Mouse (Mus musculus) MEL (cell line): Measurements from ENCODE around the gene Wfdc12. TPM values are rescaled to one million over a fixed set of nuclear protein-coding genes. Genes with fewer than 3 reads are reported as not detected.
"Not testable (repeated sequence)": the region's sequence is repeated elsewhere in the genome, so short reads cannot be mapped to it uniquely, and the experiment has no call there.

Source experiments
- DNase-seq: peaks from one replicate; pipeline ENCODE4 v3.0.0; 2011; ENCODE audit warnings: low read depth, low spot score
- H3K27ac ChIP-seq: 2 replicates; pipeline ENCODE4 v1.5.1; 2012; ENCODE audit warnings: low read depth, mild to moderate bottlenecking, control low read depth, low read length, moderate library complexity; ENCODE audit not compliant: control insufficient read depth
- H3K27me3 ChIP-seq, 2 experiments: fragments of 150-350 bp in 1 of 2; sonication (generic) in 1 of 2; 2 replicates each; pipeline ENCODE4 v1.6.1; 2012; ENCODE audit warnings: low read length in 2 of 2, mild to moderate bottlenecking in 2 of 2, improper control_type of control experiment in 1 of 2, moderate library complexity in 1 of 2; ENCODE audit not compliant: insufficient read depth in 2 of 2, control insufficient read depth in 1 of 2
- H3K36me3 ChIP-seq, 2 experiments: 2 replicates each; pipeline ENCODE4 v1.6.1; 2012 to 2014; ENCODE audit warnings: low read length in 2 of 2, improper control_type of control experiment in 1 of 2, inconsistent platforms in 1 of 2, mild to moderate bottlenecking in 1 of 2; ENCODE audit not compliant: insufficient read depth in 2 of 2, control insufficient read depth in 1 of 2
- H3K4me1 ChIP-seq, 2 experiments: fragments of 150-350 bp in 1 of 2; sonication (generic) in 1 of 2; 2 replicates each; pipeline ENCODE4 v1.6.1; 2012; ENCODE audit warnings: low read length in 2 of 2, improper control_type of control experiment in 1 of 2, mild to moderate bottlenecking in 1 of 2; ENCODE audit not compliant: insufficient read depth in 2 of 2, control insufficient read depth in 1 of 2
- H3K4me3 ChIP-seq, 2 experiments: fragments of 150-350 bp in 1 of 2; sonication (generic) in 1 of 2; 2 replicates each; pipeline ENCODE4 v1.5.1; 2012; ENCODE audit warnings: low read depth in 2 of 2, low read length in 2 of 2, mild to moderate bottlenecking in 2 of 2, moderate library complexity in 2 of 2, control low read depth in 1 of 2, improper control_type of control experiment in 1 of 2; ENCODE audit not compliant: control insufficient read depth in 1 of 2, insufficient read depth in 1 of 2
- H3K79me2 ChIP-seq: 2 replicates; pipeline ENCODE4 v1.6.1; 2012; ENCODE audit warnings: mild to moderate bottlenecking, low read length, moderate library complexity; ENCODE audit not compliant: control insufficient read depth, poor library complexity, insufficient read depth
- H3K9ac ChIP-seq: 2 replicates; pipeline ENCODE4 v1.6.1; 2012; ENCODE audit warnings: low read depth, mild to moderate bottlenecking, control low read depth, low read length, moderate library complexity; ENCODE audit not compliant: control insufficient read depth, poor library complexity, severe bottlenecking
- H3K9me3 ChIP-seq: fragments of 150-350 bp; sonication (generic); replicated peaks from 2 replicates; pipeline ENCODE4 v1.6.1; 2012; ENCODE audit warnings: mild to moderate bottlenecking, low read length, improper control_type of control experiment, moderate library complexity; ENCODE audit not compliant: insufficient read depth
- BHLHE40 ChIP-seq: IDR thresholded peaks from 2 replicates; pipeline ENCODE4 v1.6.1; 2012; ENCODE audit warnings: low read depth, mild to moderate bottlenecking, inconsistent platforms, low read length, improper control_type of control experiment, borderline replicate concordance
- CHD1 ChIP-seq: IDR thresholded peaks from 2 replicates; pipeline ENCODE4 v1.6.1; 2012; ENCODE audit warnings: low read depth, mild to moderate bottlenecking, inconsistent platforms, low read length, improper control_type of control experiment
- CHD2 ChIP-seq: IDR thresholded peaks from 2 replicates; pipeline ENCODE4 v1.6.1; 2011; ENCODE audit warnings: low read length, improper control_type of control experiment
- E2F4 ChIP-seq: IDR thresholded peaks from 2 replicates; pipeline ENCODE4 v1.6.1; 2011; ENCODE audit warnings: low read depth, low read length, improper control_type of control experiment, borderline replicate concordance
- ELF1 ChIP-seq: IDR thresholded peaks from 2 replicates; pipeline ENCODE4 v1.6.1; 2014; ENCODE audit warnings: low read depth, mild to moderate bottlenecking, inconsistent platforms, low read length, improper control_type of control experiment, moderate library complexity
- ETS1 ChIP-seq: IDR thresholded peaks from 2 replicates; pipeline ENCODE4 v1.6.1; 2012; ENCODE audit warnings: low read depth, mild to moderate bottlenecking, inconsistent platforms, low read length, improper control_type of control experiment, moderate library complexity
- MAFK ChIP-seq: IDR thresholded peaks from 2 replicates; pipeline ENCODE4 v1.6.1; 2011; ENCODE audit warnings: low read depth, mild to moderate bottlenecking, low read length, improper control_type of control experiment, borderline replicate concordance
- MAX ChIP-seq: IDR thresholded peaks from 2 replicates; pipeline ENCODE4 v1.6.1; 2011; ENCODE audit warnings: low read length, improper control_type of control experiment
- MEF2A ChIP-seq: IDR thresholded peaks from 2 replicates; pipeline ENCODE4 v1.6.1; 2014; ENCODE audit warnings: low read depth, mild to moderate bottlenecking, inconsistent platforms, low read length, improper control_type of control experiment; ENCODE audit not compliant: poor library complexity, insufficient replicate concordance, severe bottlenecking; ENCODE audit errors: extremely low read depth
- MYB ChIP-seq: IDR thresholded peaks from 2 replicates; pipeline ENCODE4 v1.6.1; 2011; ENCODE audit warnings: mild to moderate bottlenecking, low read depth, low read length, improper control_type of control experiment
- NELFE ChIP-seq: IDR thresholded peaks from 2 replicates; pipeline ENCODE4 v1.6.1; 2011; ENCODE audit warnings: low read depth, low read length, improper control_type of control experiment
- POLR2AphosphoS2 ChIP-seq: IDR thresholded peaks from 2 replicates; pipeline ENCODE4 v1.6.1; 2011; ENCODE audit warnings: low read length, improper control_type of control experiment
- POLR2AphosphoS5 ChIP-seq: IDR thresholded peaks from 2 replicates; pipeline ENCODE4 v1.6.1; 2012; ENCODE audit warnings: low read depth, borderline replicate concordance, mild to moderate bottlenecking, inconsistent platforms, low read length, moderate library complexity, mixed read lengths
- TAL1 ChIP-seq: IDR thresholded peaks from 2 replicates; pipeline ENCODE4 v1.6.1; 2012; ENCODE audit warnings: mild to moderate bottlenecking, inconsistent platforms, low read length, moderate library complexity, mixed read lengths
- UBTF ChIP-seq: IDR thresholded peaks from 2 replicates; pipeline ENCODE4 v1.6.1; 2012; ENCODE audit warnings: low read depth, mild to moderate bottlenecking, inconsistent platforms, low read length, improper control_type of control experiment, moderate library complexity, borderline replicate concordance; ENCODE audit not compliant: insufficient read depth
- USF2 ChIP-seq, 2 experiments: IDR thresholded peaks; 2 replicates each; pipeline ENCODE4 v1.6.1; 2011 to 2012; ENCODE audit warnings: improper control_type of control experiment in 2 of 2, low read length in 2 of 2, borderline replicate concordance in 1 of 2, inconsistent platforms in 1 of 2, low read depth in 1 of 2, mild to moderate bottlenecking in 1 of 2; ENCODE audit not compliant: insufficient read depth in 1 of 2
- ZNF384 ChIP-seq: IDR thresholded peaks from 2 replicates; pipeline ENCODE4 v1.6.1; 2012; ENCODE audit warnings: low read depth, mild to moderate bottlenecking, inconsistent platforms, low read length, improper control_type of control experiment
- polyA plus RNA-seq, 2 experiments: library from polyadenylated mRNA; stranded (reverse) in 1 of 2; unstranded in 1 of 2; fragments of >175 nt in 1 of 2; fragments of >200 nt in 1 of 2; gene quantifications; 2 replicates each; pipeline versions ENCODE4 v1.2.1 to v1.2.4; 2012; ENCODE audit warnings: low replicate concordance in 2 of 2, low read depth in 1 of 2; ENCODE audit not compliant: insufficient read length in 2 of 2, insufficient read depth in 1 of 2, missing spikeins in 1 of 2
- total RNA-seq: library from RNA; depleted of rRNA; stranded (reverse); fragments of 300-350 nt; gene quantifications from 2 replicates; pipeline ENCODE4 v1.2.3, GENCODE M21; 2012

The Wfdc12 gene
- total and polyA plus RNA-seq, 3 experiments: 0.10 TPM; not detected in 2

DNA sequence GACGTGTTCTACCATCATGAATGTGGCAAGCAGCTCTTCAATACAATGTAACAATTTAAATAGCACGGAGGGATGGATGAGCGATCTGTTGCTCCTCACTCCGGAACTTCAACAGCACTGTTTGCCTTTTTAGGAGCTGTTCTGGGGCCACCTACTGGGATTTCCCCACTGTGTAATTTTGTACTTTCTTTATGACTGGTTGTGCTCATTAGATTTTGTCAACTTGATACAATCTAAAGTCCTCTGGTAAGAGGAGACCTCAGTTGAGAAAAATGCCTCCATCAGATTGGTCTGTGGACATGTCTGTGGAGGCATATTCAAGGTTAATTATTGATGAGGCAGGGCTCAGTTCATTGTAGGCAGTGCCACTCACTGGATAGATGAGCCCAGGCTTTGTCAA, 20.5 kb upstream of the Wfdc12 start:
- H3K27ac ChIP-seq: no peak overlapping the region
- H3K27me3 ChIP-seq: peaks cover 15 to 20% of the 10 kb centered on the region in 2 experiments
- TF ChIP-seq MYB: no peak
- no peak for DNase-seq
- no peak overlapping the region for H3K4me3 ChIP-seq
- H3K79me2 ChIP-seq: no peaks in the 10 kb centered on the region
- no peaks in the 10 kb centered on the region for H3K4me1 ChIP-seq
- no peaks in the 10 kb centered on the region for H3K36me3 ChIP-seq
- H3K9ac ChIP-seq: no peak overlapping the region
- H3K9me3 ChIP-seq: no peaks in the 10 kb centered on the region

DNA sequence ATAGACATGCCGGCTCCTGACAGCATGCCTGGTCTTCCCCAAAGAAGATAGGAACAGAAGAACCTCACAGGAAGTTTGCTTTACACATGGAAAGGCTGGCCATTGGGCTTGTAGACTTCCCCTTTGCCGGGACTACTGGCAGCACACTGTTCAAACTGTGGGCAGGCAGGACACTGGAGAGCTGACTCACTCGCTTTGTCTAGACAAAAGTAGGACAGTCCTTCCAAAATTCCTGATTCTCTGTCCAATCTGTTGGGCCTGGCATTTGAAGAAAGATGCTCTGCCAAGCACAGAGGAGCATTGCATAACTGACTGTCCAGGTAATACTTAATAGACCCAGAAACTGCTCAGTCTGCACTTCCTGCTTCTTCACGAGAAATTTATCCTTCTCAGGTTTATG, 16.3 kb upstream of the Wfdc12 start:
- H3K4me3 ChIP-seq: no peak overlapping the region
- H3K36me3 ChIP-seq: no peaks in the 10 kb centered on the region
- no peak overlapping the region for H3K9ac ChIP-seq
- DNase-seq: no peak
- no peaks in the 10 kb centered on the region for H3K9me3 ChIP-seq
- H3K27me3 ChIP-seq: peaks cover 4 to 5% of the 10 kb centered on the region in 2 experiments
- no peaks in the 10 kb centered on the region for H3K79me2 ChIP-seq
- no peak for TF ChIP-seq POLR2AphosphoS5
- TF ChIP-seq CHD2: no peak
- no peak for TF ChIP-seq ETS1
- no peak for TF ChIP-seq UBTF
- no peak for TF ChIP-seq CHD1
- no peak for TF ChIP-seq BHLHE40
- TF ChIP-seq POLR2AphosphoS2: no peak
- TF ChIP-seq E2F4: no peak
- TF ChIP-seq ELF1: no peak
- no peak for TF ChIP-seq ZNF384
- no peak for TF ChIP-seq MAFK
- TF ChIP-seq MAX: no peak
- TF ChIP-seq NELFE: no peak
- no peak for TF ChIP-seq TAL1
- no peak for TF ChIP-seq MEF2A
- no peak for TF ChIP-seq USF2 (IDR thresholded peaks at IDR 0.05; ENCODE audit: borderline replicate concordance in 1 of 2, insufficient read depth in 1 of 2, low read depth in 1 of 2, low read length in 2 of 2)
- no peak overlapping the region for H3K27ac ChIP-seq
- no peaks in the 10 kb centered on the region for H3K4me1 ChIP-seq

DNA sequence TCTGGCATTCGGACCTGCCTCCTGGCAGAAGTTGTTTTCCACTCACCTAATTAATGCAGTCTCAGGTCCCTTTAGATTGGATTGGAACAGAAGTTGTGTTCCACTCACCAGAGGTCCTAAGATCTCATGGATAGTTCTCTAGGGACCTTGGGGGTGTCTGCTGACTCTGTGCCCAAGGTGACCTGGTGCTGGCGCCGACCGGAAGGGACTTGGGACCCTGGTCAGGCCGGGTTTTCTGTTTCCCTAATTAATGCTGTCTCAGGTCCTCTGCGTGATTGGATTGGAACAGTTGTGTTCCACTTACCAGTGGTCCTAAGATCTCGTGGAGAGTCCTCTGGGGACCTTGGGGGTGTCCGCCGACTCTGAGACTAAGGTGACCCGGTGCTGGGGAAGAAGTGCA, 15.6 kb upstream of the Wfdc12 start:
- not testable (repeated sequence) for H3K27me3 ChIP-seq, H3K36me3 ChIP-seq, H3K79me2 ChIP-seq, DNase-seq, H3K4me3 ChIP-seq, H3K9me3 ChIP-seq, H3K4me1 ChIP-seq, H3K9ac ChIP-seq, H3K27ac ChIP-seq
